Mouse (Mus musculus): Measurements from ENCODE around the gene Cdk1. TPM values are rescaled to one million over a fixed set of nuclear protein-coding genes. Genes with fewer than 3 reads are reported as not detected.
"Not testable (repeated sequence)": the region's sequence is repeated elsewhere in the genome, so short reads cannot be mapped to it uniquely, and the experiment has no call there.

Cdk1 gene
- polyA plus RNA-seq, 1 experiment: 415 TPM

- no peaks in the 10 kb centered on the region for H3K27me3 ChIP-seq (ENCODE audit: control insufficient read depth, insufficient read depth, low read length, poor library complexity, severe bottlenecking)
- no peaks in the 10 kb centered on the region for H3K4me1 ChIP-seq (ENCODE audit: control insufficient read depth, insufficient read depth, low read length)
- no peak overlapping the region for H3K4me3 ChIP-seq (ENCODE audit: low read depth, low read length)
- H3K9me3 ChIP-seq (replicated peaks; ENCODE audit: control insufficient read depth, insufficient read depth, low read length, poor library complexity, severe bottlenecking): no peaks in the 10 kb centered on the region
- no peaks in the 10 kb centered on the region for H3K36me3 ChIP-seq (ENCODE audit: control insufficient read depth, insufficient read depth, low read length, poor library complexity, severe bottlenecking)
- TF ChIP-seq CTCF (IDR thresholded peaks at IDR 0.05; ENCODE audit: low read depth, low read length) (no peak), EP300 (IDR thresholded peaks at IDR 0.05; ENCODE audit: insufficient read depth, low read depth, low read length) (no peak), POLR2A (IDR thresholded peaks at IDR 0.05; ENCODE audit: insufficient read depth, low read length) (no peak)
- H3K9ac ChIP-seq (ENCODE audit: low read depth, poor library complexity, severe bottlenecking): no peak overlapping the region
- H3K27ac ChIP-seq (ENCODE audit: insufficient read depth, low read length): no peak overlapping the region
These were observed 19.3 kb upstream of the Cdk1 start for GRCm38 (mm10) chr10:69372061-69372460.

GRCm38 (mm10) chr10:69371441-69371840 lies 18.7 kb upstream of the Cdk1 start:
- Histone ChIP-seq H3K4me1 (ENCODE audit: control insufficient read depth, insufficient read depth, low read length) (no peaks in the 10 kb centered on the region), H3K36me3 (ENCODE audit: control insufficient read depth, insufficient read depth, low read length, poor library complexity, severe bottlenecking) (no peaks in the 10 kb centered on the region), H3K4me3 (ENCODE audit: low read depth, low read length) (no peak overlapping the region), H3K9ac (ENCODE audit: low read depth, poor library complexity, severe bottlenecking) (no peak overlapping the region), H3K27ac (ENCODE audit: insufficient read depth, low read length) (no peak overlapping the region), H3K27me3 (ENCODE audit: control insufficient read depth, insufficient read depth, low read length, poor library complexity, severe bottlenecking) (no peaks in the 10 kb centered on the region), H3K9me3 (replicated peaks; ENCODE audit: control insufficient read depth, insufficient read depth, low read length, poor library complexity, severe bottlenecking) (no peaks in the 10 kb centered on the region)
- TF ChIP-seq EP300 (IDR thresholded peaks at IDR 0.05; ENCODE audit: insufficient read depth, low read depth, low read length) (no peak), POLR2A (IDR thresholded peaks at IDR 0.05; ENCODE audit: insufficient read depth, low read length) (no peak), CTCF (IDR thresholded peaks at IDR 0.05; ENCODE audit: low read depth, low read length) (peak; percentile 89)

DNA sequence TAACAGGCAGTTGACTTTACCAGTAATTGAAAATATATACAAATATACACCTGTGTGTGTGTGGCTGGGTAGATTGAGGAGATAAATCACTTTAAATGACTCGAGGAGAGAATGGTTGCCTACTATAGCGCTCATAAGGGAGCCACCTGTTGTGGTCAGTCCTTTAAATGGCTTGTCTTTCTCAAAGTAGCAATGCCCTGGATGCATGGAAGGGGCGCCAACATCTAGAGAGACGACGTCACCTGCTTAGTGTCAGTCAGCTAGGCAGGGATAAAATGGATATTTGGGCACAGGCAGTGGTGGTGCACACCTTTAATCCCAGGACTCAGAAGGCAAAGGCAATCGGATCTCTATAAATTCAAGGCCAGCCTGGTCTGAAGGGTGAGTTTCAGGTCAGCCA lies 16.6 kb upstream of the Cdk1 start:
- H3K27me3 ChIP-seq (ENCODE audit: control insufficient read depth, insufficient read depth, low read length, poor library complexity, severe bottlenecking): no peaks in the 10 kb centered on the region
- H3K9me3 ChIP-seq (replicated peaks; ENCODE audit: control insufficient read depth, insufficient read depth, low read length, poor library complexity, severe bottlenecking): no peaks in the 10 kb centered on the region
- no peak overlapping the region for H3K9ac ChIP-seq (ENCODE audit: low read depth, poor library complexity, severe bottlenecking)
- H3K4me1 ChIP-seq (ENCODE audit: control insufficient read depth, insufficient read depth, low read length): no peaks in the 10 kb centered on the region
- H3K27ac ChIP-seq (ENCODE audit: insufficient read depth, low read length): no peak overlapping the region
- H3K4me3 ChIP-seq (ENCODE audit: low read depth, low read length): no peak overlapping the region
- TF ChIP-seq POLR2A (IDR thresholded peaks at IDR 0.05; ENCODE audit: insufficient read depth, low read length) (no peak), CTCF (IDR thresholded peaks at IDR 0.05; ENCODE audit: low read depth, low read length) (no peak), EP300 (IDR thresholded peaks at IDR 0.05; ENCODE audit: insufficient read depth, low read depth, low read length) (no peak)
- H3K36me3 ChIP-seq (ENCODE audit: control insufficient read depth, insufficient read depth, low read length, poor library complexity, severe bottlenecking): no peaks in the 10 kb centered on the region

GRCm38 (mm10) chr10:69366877-69367387 lies 14.2 kb upstream of the Cdk1 start:
- no peaks in the 10 kb centered on the region for H3K36me3 ChIP-seq (ENCODE audit: control insufficient read depth, insufficient read depth, low read length, poor library complexity, severe bottlenecking)
- no peaks in the 10 kb centered on the region for H3K27me3 ChIP-seq (ENCODE audit: control insufficient read depth, insufficient read depth, low read length, poor library complexity, severe bottlenecking)
- no peak overlapping the region for H3K9ac ChIP-seq (ENCODE audit: low read depth, poor library complexity, severe bottlenecking)
- no peaks in the 10 kb centered on the region for H3K9me3 ChIP-seq (replicated peaks; ENCODE audit: control insufficient read depth, insufficient read depth, low read length, poor library complexity, severe bottlenecking)
- no peaks in the 10 kb centered on the region for H3K4me1 ChIP-seq (ENCODE audit: control insufficient read depth, insufficient read depth, low read length)
- TF ChIP-seq EP300 (IDR thresholded peaks at IDR 0.05; ENCODE audit: insufficient read depth, low read depth, low read length): no peak
- TF ChIP-seq POLR2A (IDR thresholded peaks at IDR 0.05; ENCODE audit: insufficient read depth, low read length): no peak
- no peak for TF ChIP-seq CTCF (IDR thresholded peaks at IDR 0.05; ENCODE audit: low read depth, low read length)
- no peak overlapping the region for H3K27ac ChIP-seq (ENCODE audit: insufficient read depth, low read length)
- H3K4me3 ChIP-seq (ENCODE audit: low read depth, low read length): no peak overlapping the region

DNA sequence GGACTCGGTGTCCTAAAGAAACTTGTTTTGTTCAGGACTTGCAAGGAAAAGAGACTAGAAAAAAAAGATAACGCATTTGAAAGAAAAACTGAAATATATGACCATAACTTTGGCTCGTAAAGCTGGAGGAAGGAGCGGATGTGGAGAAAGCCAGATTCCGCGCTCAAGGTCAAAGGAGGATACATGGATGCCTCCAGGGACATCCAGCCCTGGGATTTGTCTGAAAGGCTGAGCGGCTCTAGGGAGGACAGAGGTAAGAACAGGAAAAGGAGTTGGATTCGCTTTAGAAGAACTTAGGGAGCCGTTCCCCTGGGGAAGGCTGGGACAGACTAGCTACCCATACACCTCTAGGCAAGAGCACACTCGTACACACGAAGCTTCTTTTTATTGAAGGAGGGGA lies 13.5 kb upstream of the Cdk1 start:
- Histone ChIP-seq H3K9ac (ENCODE audit: low read depth, poor library complexity, severe bottlenecking) (no peak overlapping the region), H3K27ac (ENCODE audit: insufficient read depth, low read length) (no peak overlapping the region), H3K27me3 (ENCODE audit: control insufficient read depth, insufficient read depth, low read length, poor library complexity, severe bottlenecking) (no peaks in the 10 kb centered on the region), H3K4me3 (ENCODE audit: low read depth, low read length) (no peak overlapping the region), H3K4me1 (ENCODE audit: control insufficient read depth, insufficient read depth, low read length) (no peaks in the 10 kb centered on the region), H3K9me3 (replicated peaks; ENCODE audit: control insufficient read depth, insufficient read depth, low read length, poor library complexity, severe bottlenecking) (no peaks in the 10 kb centered on the region), H3K36me3 (ENCODE audit: control insufficient read depth, insufficient read depth, low read length, poor library complexity, severe bottlenecking) (no peaks in the 10 kb centered on the region)
- TF ChIP-seq EP300 (IDR thresholded peaks at IDR 0.05; ENCODE audit: insufficient read depth, low read depth, low read length): no peak
- TF ChIP-seq POLR2A (IDR thresholded peaks at IDR 0.05; ENCODE audit: insufficient read depth, low read length): no peak
- no peak for TF ChIP-seq CTCF (IDR thresholded peaks at IDR 0.05; ENCODE audit: low read depth, low read length)

DNA sequence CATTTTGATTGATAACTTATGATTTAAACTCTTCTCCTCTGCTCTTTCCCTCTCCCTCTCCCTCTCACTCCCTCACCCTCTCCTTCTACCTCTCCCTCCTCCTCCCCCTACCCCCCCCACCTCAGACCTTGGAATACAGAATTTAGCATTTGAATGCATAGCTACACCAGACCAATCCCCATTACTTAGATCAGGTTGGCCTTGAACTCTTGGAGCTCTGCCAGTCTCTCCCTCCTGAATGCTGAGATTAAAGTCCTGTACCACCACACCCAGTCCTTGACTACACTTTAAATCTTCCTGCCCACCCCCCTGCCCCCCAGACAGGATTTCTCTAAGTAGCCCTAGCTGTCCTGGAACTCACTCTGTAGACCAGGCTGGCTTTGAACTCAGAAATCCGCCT lies 6.9 kb upstream of the Cdk1 start:
- no peak for TF ChIP-seq EP300 (IDR thresholded peaks at IDR 0.05; ENCODE audit: insufficient read depth, low read depth, low read length)
- TF ChIP-seq POLR2A (IDR thresholded peaks at IDR 0.05; ENCODE audit: insufficient read depth, low read length): no peak
- no peak for TF ChIP-seq CTCF (IDR thresholded peaks at IDR 0.05; ENCODE audit: low read depth, low read length)
- 0 out of 2 replicates have a peak, but pooled peaks cover 3% of the 10 kb centered on the region for H3K9me3 ChIP-seq (replicated peaks; ENCODE audit: control insufficient read depth, insufficient read depth, low read length, poor library complexity, severe bottlenecking)
- no peak overlapping the region for H3K9ac ChIP-seq (ENCODE audit: low read depth, poor library complexity, severe bottlenecking)
- no peaks in the 10 kb centered on the region for H3K4me1 ChIP-seq (ENCODE audit: control insufficient read depth, insufficient read depth, low read length)
- H3K27me3 ChIP-seq (ENCODE audit: control insufficient read depth, insufficient read depth, low read length, poor library complexity, severe bottlenecking): no peaks in the 10 kb centered on the region
- no peak overlapping the region for H3K4me3 ChIP-seq (ENCODE audit: low read depth, low read length)
- H3K27ac ChIP-seq (ENCODE audit: insufficient read depth, low read length): no peak overlapping the region
- H3K36me3 ChIP-seq (ENCODE audit: control insufficient read depth, insufficient read depth, low read length, poor library complexity, severe bottlenecking): no peaks in the 10 kb centered on the region

DNA sequence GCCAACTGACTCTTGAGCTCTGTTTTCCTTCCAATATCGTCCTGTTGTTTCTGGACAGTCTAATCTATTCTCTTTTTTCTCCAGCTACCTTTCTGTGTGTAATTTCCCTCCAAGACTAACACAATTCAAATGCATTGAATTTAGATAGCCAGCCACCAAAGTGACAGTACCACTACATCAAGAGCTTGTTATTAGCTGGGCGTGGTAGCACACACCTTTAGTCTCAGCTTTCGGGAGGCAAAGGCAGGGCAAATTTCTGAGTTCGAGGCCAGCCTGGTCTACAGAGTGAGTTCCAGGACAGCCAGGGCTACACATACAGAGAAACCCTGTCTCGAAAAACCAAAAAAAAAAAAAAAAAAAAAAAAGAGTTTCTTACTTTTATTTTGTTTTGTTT lies 345 bp upstream of the Cdk1 start:
- not testable (repeated sequence) for H3K9ac ChIP-seq (ENCODE audit: low read depth, poor library complexity, severe bottlenecking); H3K4me3 ChIP-seq (ENCODE audit: low read depth, low read length); H3K4me1 ChIP-seq (ENCODE audit: control insufficient read depth, insufficient read depth, low read length); H3K27me3 ChIP-seq (ENCODE audit: control insufficient read depth, insufficient read depth, low read length, poor library complexity, severe bottlenecking); H3K27ac ChIP-seq (ENCODE audit: insufficient read depth, low read length); H3K9me3 ChIP-seq (replicated peaks; ENCODE audit: control insufficient read depth, insufficient read depth, low read length, poor library complexity, severe bottlenecking)
- peaks cover 29% of the 10 kb centered on the region for H3K36me3 ChIP-seq (ENCODE audit: control insufficient read depth, insufficient read depth, low read length, poor library complexity, severe bottlenecking)
